Mouse (Mus musculus): ENCODE measurements around the gene Dlk2. TPM values are rescaled to one million over a fixed set of nuclear protein-coding genes. Genes with fewer than 3 reads are reported as not detected.

The Dlk2 gene
- polyA plus RNA-seq (2014; fragmentation: Nextera tagmentation; extraction: Ambion mirVana), result 13.7 and 22.2 TPM in 2 replicates

GRCm38 (mm10) chr17:46297364-46298219, at the start of gene Dlk2:
Gene Dlk2 (plus strand): TSS chr17:46297421.
- DNase-seq, result peak; percentile 78
- ATAC-seq (ENCODE audit: low FRiP score, low TSS enrichment), result peak; percentile 69
- Histone ChIP-seq H3K27ac (replicated peaks; ENCODE audit: low read depth, low read length) (peak within 1 kb of the TSS; percentile 79), H3K4me2 (ENCODE audit: low read length) (peak within 1 kb of the TSS; percentile 92), H3K9me3 (ENCODE audit: control insufficient read depth, low read length) (no peaks in the 10 kb centered on the region), H3K4me3 (replicated peaks; ENCODE audit: low read depth, low read length) (peak within 1 kb of the TSS; percentile 78), H3K36me3 (ENCODE audit: control insufficient read depth, insufficient read depth, low read length) (peaks cover 5% of the 10 kb centered on the region), H3K27me3 (ENCODE audit: control insufficient read depth, insufficient read depth, low read length) (peaks cover 36% of the 10 kb centered on the region), H3K9ac (replicated peaks; ENCODE audit: low read length) (peak within 1 kb of the TSS; percentile 80), H3K4me1 (ENCODE audit: control insufficient read depth, insufficient read depth, low read length) (no peaks in the 10 kb centered on the region; the same call in 1 of the 2 replicates)
- WGBS, result under 1% methylated on average over 76 of the region's 86 CpGs

DNA sequence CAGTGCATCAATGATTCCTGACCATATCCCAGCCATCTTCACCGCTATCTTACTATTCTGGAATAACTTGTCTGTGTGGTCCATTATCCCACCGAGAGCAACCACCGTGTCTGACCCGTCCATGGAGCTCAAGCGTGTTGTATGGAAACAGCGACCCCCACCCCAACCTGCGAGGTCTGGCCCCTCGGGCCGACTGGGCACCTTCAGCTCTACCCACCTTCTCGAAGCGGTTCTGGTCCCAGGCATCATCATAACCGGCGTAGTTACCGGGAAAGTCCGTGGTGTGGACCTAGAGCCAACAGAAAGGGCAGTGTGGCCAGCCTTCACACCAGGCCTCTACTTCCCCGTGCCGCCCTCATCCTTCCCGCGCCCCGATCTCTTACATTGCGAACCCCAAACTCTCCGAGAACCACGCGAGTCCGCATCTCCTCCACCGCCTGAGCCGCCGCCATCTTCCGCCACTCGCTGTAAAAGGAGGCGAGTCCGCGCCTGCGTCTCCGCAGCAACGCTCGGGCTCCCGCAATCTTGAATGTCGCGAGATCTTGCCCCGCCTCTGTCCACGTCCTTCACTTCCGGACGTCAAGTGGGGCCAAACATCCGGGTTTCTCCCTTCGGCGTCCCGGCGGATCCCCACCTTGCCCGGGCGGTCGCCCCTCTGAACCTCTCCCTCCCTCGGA, 49.6 kb upstream of the Dlk2 start, which contains the start of the genes Polr1c and Yipf3:
Gene Polr1c, minus strand, starts transcription at position 543 of the 677 bp plus-strand sequence.
Gene Yipf3, plus strand, starts transcription at position 569 of the 677 bp plus-strand sequence.
- under 1% methylated on average over 53 of the region's 53 CpGs for WGBS
- peak within 1 kb of the TSS; percentile 75 for H3K4me2 ChIP-seq (ENCODE audit: low read length)
- H3K36me3 ChIP-seq (ENCODE audit: control insufficient read depth, insufficient read depth, low read length), result peaks cover 74% of the 10 kb centered on the region
- H3K4me1 ChIP-seq (ENCODE audit: control insufficient read depth, insufficient read depth, low read length), result peaks cover 16% of the 10 kb centered on the region
- H3K27ac ChIP-seq (replicated peaks; ENCODE audit: low read depth, low read length), result peak within 1 kb of the TSS; percentile 81
- H3K9ac ChIP-seq (replicated peaks; ENCODE audit: low read length), result peak within 1 kb of the TSS; percentile 92
- peak within 1 kb of the TSS; percentile 94 for H3K4me3 ChIP-seq (replicated peaks; ENCODE audit: low read depth, low read length)
- no peaks in the 10 kb centered on the region for H3K27me3 ChIP-seq (ENCODE audit: control insufficient read depth, insufficient read depth, low read length)
- H3K9me3 ChIP-seq (ENCODE audit: control insufficient read depth, low read length), result no peaks in the 10 kb centered on the region
- ATAC-seq (ENCODE audit: low FRiP score, low TSS enrichment), result peak; percentile 91
- peak; percentile 98 for DNase-seq

DNA sequence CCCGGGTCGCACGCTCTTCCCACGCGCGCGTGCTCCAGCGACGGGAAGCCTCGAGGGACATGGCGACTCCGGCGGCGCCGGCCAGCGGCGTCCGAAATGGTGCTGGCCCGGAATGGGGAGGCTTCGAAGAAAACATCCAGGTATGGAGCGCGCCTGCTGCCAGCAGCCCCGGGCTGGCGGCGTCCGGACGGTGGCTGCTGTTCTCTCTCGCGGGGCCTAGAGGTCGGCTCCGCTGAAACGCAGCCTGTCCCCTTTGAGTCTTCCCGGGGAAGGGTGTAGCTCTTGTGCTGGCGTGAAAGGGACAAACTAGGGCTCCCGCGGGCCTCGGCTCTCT, 49.1 kb upstream of the Dlk2 start:
- H3K9me3 ChIP-seq (ENCODE audit: control insufficient read depth, low read length), result no peaks in the 10 kb centered on the region
- H3K36me3 ChIP-seq (ENCODE audit: control insufficient read depth, insufficient read depth, low read length), result peaks cover 69% of the 10 kb centered on the region
- ATAC-seq (ENCODE audit: low FRiP score, low TSS enrichment), result no peak; the same call in 1 of the 2 replicates

GRCm38 (mm10) chr17:46251174-46251573, 46.0 kb upstream of the Dlk2 start:
- H3K4me2 ChIP-seq (ENCODE audit: low read length), result no peak overlapping the region
- ATAC-seq (ENCODE audit: low FRiP score, low TSS enrichment) (no peak), DNase-seq (no peak)
- no peaks in the 10 kb centered on the region for H3K27me3 ChIP-seq (ENCODE audit: control insufficient read depth, insufficient read depth, low read length)
- no peak overlapping the region for H3K9ac ChIP-seq (replicated peaks; ENCODE audit: low read length)
- no peak overlapping the region for H3K4me3 ChIP-seq (replicated peaks; ENCODE audit: low read depth, low read length)
- WGBS, result 78% methylated on average over 7 of the region's 7 CpGs
- H3K36me3 ChIP-seq (ENCODE audit: control insufficient read depth, insufficient read depth, low read length), result peaks cover 39% of the 10 kb centered on the region
- no peaks in the 10 kb centered on the region for H3K9me3 ChIP-seq (ENCODE audit: control insufficient read depth, low read length)
- H3K4me1 ChIP-seq (ENCODE audit: control insufficient read depth, insufficient read depth, low read length), result peaks cover 34% of the 10 kb centered on the region
- no peak overlapping the region for H3K27ac ChIP-seq (replicated peaks; ENCODE audit: low read depth, low read length)

More for the DNA sequence above, 49.1 kb upstream of the Dlk2 start:
- WGBS, result under 1% methylated on average over 37 of the region's 37 CpGs
- H3K4me2 ChIP-seq (ENCODE audit: low read length), result peak overlapping the region; percentile 75
- peak overlapping the region; percentile 81 for H3K27ac ChIP-seq (replicated peaks; ENCODE audit: low read depth, low read length)
- peaks cover 17% of the 10 kb centered on the region for H3K4me1 ChIP-seq (ENCODE audit: control insufficient read depth, insufficient read depth, low read length)
- H3K9ac ChIP-seq (replicated peaks; ENCODE audit: low read length), result peak overlapping the region; percentile 92
- H3K4me3 ChIP-seq (replicated peaks; ENCODE audit: low read depth, low read length), result peak overlapping the region; percentile 94
- DNase-seq, result no peak
- H3K27me3 ChIP-seq (ENCODE audit: control insufficient read depth, insufficient read depth, low read length), result no peaks in the 10 kb centered on the region

- no peaks in the 10 kb centered on the region for H3K9me3 ChIP-seq (ENCODE audit: control insufficient read depth, low read length)
- peaks cover 26% of the 10 kb centered on the region for H3K4me1 ChIP-seq (ENCODE audit: control insufficient read depth, insufficient read depth, low read length)
- peaks cover 39% of the 10 kb centered on the region for H3K36me3 ChIP-seq (ENCODE audit: control insufficient read depth, insufficient read depth, low read length)
- peak overlapping the region; percentile 75 for H3K4me3 ChIP-seq (replicated peaks; ENCODE audit: low read depth, low read length)
- WGBS, result 56% methylated on average over 14 of the region's 14 CpGs
- DNase-seq (peak; percentile 68), ATAC-seq (ENCODE audit: low FRiP score, low TSS enrichment) (no peak)
- H3K4me2 ChIP-seq (ENCODE audit: low read length), result peak overlapping the region; percentile 94
- peak overlapping the region; percentile 76; the same call in 1 of the 2 replicates for H3K9ac ChIP-seq (replicated peaks; ENCODE audit: low read length)
- H3K27ac ChIP-seq (replicated peaks; ENCODE audit: low read depth, low read length), result no peak overlapping the region
- H3K27me3 ChIP-seq (ENCODE audit: control insufficient read depth, insufficient read depth, low read length), result no peaks in the 10 kb centered on the region
Observed at GRCm38 (mm10) chr17:46252571-46253451, 44.4 kb upstream of the Dlk2 start.

DNA sequence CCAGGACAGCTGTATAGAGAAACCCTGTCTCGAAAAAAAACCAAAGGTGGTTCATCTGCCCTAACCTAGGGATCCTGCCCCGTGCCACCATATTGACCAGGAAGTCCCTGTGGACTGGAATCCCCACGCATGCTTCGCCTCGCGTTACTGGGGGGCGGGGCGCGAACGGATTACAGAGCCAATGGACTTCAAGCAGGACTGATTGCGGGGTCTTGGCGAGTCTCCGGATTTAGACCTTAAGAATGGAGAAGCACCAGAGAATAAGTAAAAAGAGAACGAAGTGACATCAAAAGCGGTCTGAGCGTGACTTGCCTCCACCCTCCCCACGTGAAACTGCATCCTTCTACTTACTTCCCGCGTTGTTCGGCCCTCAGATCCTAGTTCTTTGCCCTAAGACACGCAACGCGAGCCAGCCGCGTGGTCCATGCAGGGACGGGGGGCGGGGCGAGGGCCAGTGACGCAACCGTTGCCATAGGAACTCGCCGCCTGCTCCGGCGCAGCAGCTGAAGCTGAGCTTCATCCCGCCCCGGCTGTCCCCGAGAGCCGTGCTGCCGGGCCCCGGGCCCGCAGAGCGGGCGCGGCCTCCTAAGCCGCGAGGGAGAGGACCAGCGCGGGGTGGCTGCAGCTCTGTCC, 43.7 kb upstream of the Dlk2 start, which contains the start of gene Lrrc73:
Gene Lrrc73, plus strand, starts transcription at position 80 of the 633 bp plus-strand sequence.
- H3K9me3 ChIP-seq (ENCODE audit: control insufficient read depth, low read length), result no peaks in the 10 kb centered on the region
- H3K4me1 ChIP-seq (ENCODE audit: control insufficient read depth, insufficient read depth, low read length), result peaks cover 25% of the 10 kb centered on the region
- peak; percentile 90 for ATAC-seq (ENCODE audit: low FRiP score, low TSS enrichment)
- peaks cover 46% of the 10 kb centered on the region for H3K36me3 ChIP-seq (ENCODE audit: control insufficient read depth, insufficient read depth, low read length)
- H3K27me3 ChIP-seq (ENCODE audit: control insufficient read depth, insufficient read depth, low read length), result no peaks in the 10 kb centered on the region
- DNase-seq, result peak; percentile 96
- H3K4me3 ChIP-seq (replicated peaks; ENCODE audit: low read depth, low read length), result peak within 1 kb of the TSS; percentile 75
- 2% methylated on average over 48 of the region's 48 CpGs for WGBS
- H3K27ac ChIP-seq (replicated peaks; ENCODE audit: low read depth, low read length), result peak within 1 kb of the TSS; percentile 84
- peak within 1 kb of the TSS; percentile 76 for H3K9ac ChIP-seq (replicated peaks; ENCODE audit: low read length)
- peak within 1 kb of the TSS; percentile 94 for H3K4me2 ChIP-seq (ENCODE audit: low read length)

DNA sequence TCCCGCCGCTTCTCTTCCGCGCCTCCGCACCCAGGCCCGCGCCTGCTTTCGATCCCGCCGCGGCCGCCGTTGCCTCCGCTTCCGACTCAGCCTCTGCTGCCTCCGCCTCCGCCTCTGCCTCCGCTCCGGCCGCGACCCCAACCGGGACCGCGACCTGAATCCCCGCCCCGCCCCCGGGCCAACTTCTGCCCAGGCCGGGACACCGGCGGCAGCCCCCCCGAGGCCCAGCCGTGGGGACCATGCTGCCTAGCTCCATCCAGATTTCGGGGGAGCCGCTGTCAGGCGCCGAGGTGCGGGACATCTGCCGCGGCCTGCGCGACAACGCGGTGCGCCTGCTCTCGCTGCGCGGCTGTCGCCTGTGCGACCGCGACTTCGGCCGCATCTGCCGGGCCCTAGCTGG, 43.1 kb upstream of the Dlk2 start:
- H3K9ac ChIP-seq (replicated peaks; ENCODE audit: low read length), result peak overlapping the region; percentile 76
- H3K9me3 ChIP-seq (ENCODE audit: control insufficient read depth, low read length), result no peaks in the 10 kb centered on the region
- H3K36me3 ChIP-seq (ENCODE audit: control insufficient read depth, insufficient read depth, low read length), result peaks cover 49% of the 10 kb centered on the region
- no peaks in the 10 kb centered on the region for H3K27me3 ChIP-seq (ENCODE audit: control insufficient read depth, insufficient read depth, low read length)
- H3K27ac ChIP-seq (replicated peaks; ENCODE audit: low read depth, low read length), result peak overlapping the region; percentile 84
- under 1% methylated on average over 53 of the region's 54 CpGs for WGBS
- peak; percentile 49 for ATAC-seq (ENCODE audit: low FRiP score, low TSS enrichment)
- peak overlapping the region; percentile 94 for H3K4me2 ChIP-seq (ENCODE audit: low read length)
- peak overlapping the region; percentile 75 for H3K4me3 ChIP-seq (replicated peaks; ENCODE audit: low read depth, low read length)
- DNase-seq, result peak; percentile 63
- H3K4me1 ChIP-seq (ENCODE audit: control insufficient read depth, insufficient read depth, low read length), result peaks cover 19% of the 10 kb centered on the region

Measured in midbrain, embryonic 14.5 days (tissue).